Mouse (Mus musculus): ENCODE measurements at regions not wholly inside any gene's neighbourhood (a gene's known extent, or its start where the extent isn't known, plus 50 kb on each side); places are given as distances from the start of the nearest gene placed in this dataset.
A peak's percentile ranks its signal among the peaks of the same experiment; 100 is the strongest.

DNA sequence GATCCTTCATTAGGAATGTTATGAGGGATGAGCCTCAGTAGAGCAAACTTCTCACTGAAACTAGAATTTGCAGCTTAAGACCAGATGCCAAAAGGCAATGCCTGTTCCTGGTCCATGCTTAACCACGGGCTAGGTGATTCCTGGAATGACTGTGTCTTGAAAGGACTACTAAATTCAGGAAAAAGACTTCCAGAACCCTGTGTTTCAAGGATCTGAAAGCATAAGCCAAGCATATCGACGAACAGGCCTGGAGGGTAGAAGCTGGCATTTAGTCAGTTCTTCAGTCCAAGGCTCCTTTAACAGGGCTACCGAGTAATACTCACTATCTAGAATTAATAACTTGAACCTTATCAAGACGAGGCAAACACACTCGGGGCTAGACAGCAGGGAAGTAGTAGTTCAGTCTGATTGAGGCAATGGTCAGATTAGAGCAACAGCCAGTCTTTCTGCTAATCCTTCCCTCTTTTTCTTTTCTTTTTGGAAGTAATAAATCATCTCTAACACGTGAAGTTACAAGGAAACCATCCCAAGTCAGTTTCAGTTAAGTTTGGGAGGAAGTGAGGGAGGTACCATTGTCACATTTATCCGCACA, 134.9 kb upstream of the Bmp2 start:
- H3K4me2 ChIP-seq (ENCODE audit: low read depth, low read length) = no peak overlapping the region
- no peaks in the 10 kb centered on the region for H3K27me3 ChIP-seq (ENCODE audit: control insufficient read depth, insufficient read depth, low read length)
- no peaks in the 10 kb centered on the region for H3K36me3 ChIP-seq (ENCODE audit: control insufficient read depth, insufficient read depth, low read length)
- H3K27ac ChIP-seq (ENCODE audit: low read length) = no peak overlapping the region
- no peaks in the 10 kb centered on the region for H3K4me1 ChIP-seq (ENCODE audit: control insufficient read depth, insufficient read depth, low read length)
- H3K9me3 ChIP-seq (replicated peaks; ENCODE audit: control insufficient read depth, low read length) = no peaks in the 10 kb centered on the region
- no peak overlapping the region for H3K9ac ChIP-seq (ENCODE audit: low read length)
- ATAC-seq (ENCODE audit: insufficient read depth, low FRiP score) = no peak
- WGBS = 59% methylated on average over 8 of the region's 8 CpGs
- H3K4me3 ChIP-seq (replicated peaks; ENCODE audit: low read length) = no peak overlapping the region

DNA sequence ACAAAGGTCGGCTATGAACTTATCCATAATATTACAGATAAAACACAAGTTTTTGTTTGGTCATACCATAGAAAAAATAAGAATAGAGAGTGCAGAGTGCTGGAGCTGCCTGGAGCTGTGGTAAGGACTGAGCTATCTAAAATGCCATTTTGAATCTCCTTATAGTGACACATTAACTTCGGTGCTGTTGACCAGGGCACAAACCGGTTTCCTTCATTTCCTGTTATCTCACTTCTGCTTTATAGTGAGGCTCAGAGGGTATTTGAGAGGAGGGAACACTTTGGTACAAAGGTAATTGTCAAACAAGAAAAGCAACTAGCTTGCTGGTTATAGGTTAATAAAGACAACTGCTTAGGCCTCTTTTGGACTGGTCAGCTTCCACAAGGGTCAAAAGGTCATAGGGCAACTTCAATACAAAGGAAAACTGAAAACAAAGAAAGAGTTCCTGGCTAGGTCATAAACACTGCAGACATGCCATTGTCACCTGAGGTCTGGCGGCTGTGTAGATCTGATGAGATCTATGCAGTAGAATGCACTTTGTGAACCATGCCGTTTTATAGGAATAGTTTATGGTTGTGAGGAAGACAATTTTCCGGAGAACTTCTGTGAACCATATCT, 132.2 kb upstream of the Bmp2 start:
- H3K9me3 ChIP-seq (replicated peaks; ENCODE audit: control insufficient read depth, low read length) = no peaks in the 10 kb centered on the region
- H3K36me3 ChIP-seq (ENCODE audit: control insufficient read depth, insufficient read depth, low read length) = no peaks in the 10 kb centered on the region
- H3K27me3 ChIP-seq (ENCODE audit: control insufficient read depth, insufficient read depth, low read length) = no peaks in the 10 kb centered on the region
- H3K4me1 ChIP-seq (ENCODE audit: control insufficient read depth, insufficient read depth, low read length) = no peaks in the 10 kb centered on the region
- no peak overlapping the region for H3K9ac ChIP-seq (ENCODE audit: low read length)
- WGBS = 59% methylated on average over 6 of the region's 6 CpGs
- ATAC-seq (ENCODE audit: insufficient read depth, low FRiP score) = peak; percentile 85; the same call in 1 of the 2 replicates
- H3K4me3 ChIP-seq (replicated peaks; ENCODE audit: low read length) = no peak overlapping the region
- H3K4me2 ChIP-seq (ENCODE audit: low read depth, low read length) = no peak overlapping the region
- H3K27ac ChIP-seq (ENCODE audit: low read length) = 0 out of 2 replicates have a peak overlapping the region, but pooled peaks have one; percentile 10

DNA sequence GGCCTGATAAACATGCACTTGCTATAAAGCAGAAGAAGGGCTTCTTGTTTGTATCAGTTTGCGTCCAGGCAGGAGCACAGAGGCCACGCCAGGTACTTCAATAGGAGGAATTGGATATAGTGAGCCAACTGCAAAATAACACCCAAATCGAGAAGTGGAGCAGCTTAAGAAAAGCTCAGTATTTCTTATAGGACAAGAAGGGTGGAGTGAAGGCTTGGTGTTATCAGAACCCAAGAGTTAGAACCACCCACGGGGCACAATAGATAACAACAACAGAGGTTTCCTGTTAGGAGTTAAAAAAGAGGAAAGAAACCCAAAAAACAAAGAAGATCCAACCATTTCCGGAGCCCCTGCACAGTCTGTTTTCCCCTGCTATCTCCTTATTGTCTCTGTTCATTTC, 126.4 kb upstream of the Bmp2 start:
- Histone ChIP-seq H3K27ac (ENCODE audit: low read length) (no peak overlapping the region), H3K4me1 (ENCODE audit: control insufficient read depth, insufficient read depth, low read length) (no peaks in the 10 kb centered on the region), H3K4me3 (replicated peaks; ENCODE audit: low read length) (no peak overlapping the region), H3K9me3 (replicated peaks; ENCODE audit: control insufficient read depth, low read length) (no peaks in the 10 kb centered on the region), H3K4me2 (ENCODE audit: low read depth, low read length) (no peak overlapping the region), H3K27me3 (ENCODE audit: control insufficient read depth, insufficient read depth, low read length) (no peaks in the 10 kb centered on the region), H3K36me3 (ENCODE audit: control insufficient read depth, insufficient read depth, low read length) (no peaks in the 10 kb centered on the region), H3K9ac (ENCODE audit: low read length) (no peak overlapping the region)
- WGBS = 59% methylated on average over 5 of the region's 5 CpGs
- ATAC-seq (ENCODE audit: insufficient read depth, low FRiP score) = no peak

DNA sequence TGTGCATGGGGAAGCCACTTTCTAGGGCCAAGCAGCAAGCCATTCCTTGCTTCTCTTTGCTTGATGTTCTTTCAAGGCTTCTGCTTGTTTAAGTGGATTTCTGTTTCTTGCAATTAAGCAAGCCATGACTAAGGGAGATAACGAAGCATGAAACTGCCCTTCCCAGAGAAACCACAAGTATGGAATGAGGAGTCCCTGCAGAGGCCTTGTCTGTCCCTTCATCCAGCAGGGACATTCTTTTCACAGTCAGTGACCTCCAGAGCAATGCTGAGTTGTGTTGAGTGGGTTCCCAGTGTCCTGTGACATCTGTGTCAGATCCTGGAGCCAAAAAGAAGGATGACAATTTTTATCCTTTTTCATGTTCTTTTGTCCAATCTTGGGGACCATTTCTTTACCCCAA, 124.9 kb upstream of the Bmp2 start:
- H3K4me3 ChIP-seq (replicated peaks; ENCODE audit: low read length) = no peak overlapping the region
- H3K4me1 ChIP-seq (ENCODE audit: control insufficient read depth, insufficient read depth, low read length) = no peaks in the 10 kb centered on the region
- no peaks in the 10 kb centered on the region for H3K27me3 ChIP-seq (ENCODE audit: control insufficient read depth, insufficient read depth, low read length)
- no peak for ATAC-seq (ENCODE audit: insufficient read depth, low FRiP score)
- no peaks in the 10 kb centered on the region for H3K36me3 ChIP-seq (ENCODE audit: control insufficient read depth, insufficient read depth, low read length)
- WGBS = 86% methylated on average over 1 of the region's 1 CpGs
- H3K4me2 ChIP-seq (ENCODE audit: low read depth, low read length) = no peak overlapping the region
- no peak overlapping the region for H3K27ac ChIP-seq (ENCODE audit: low read length)
- H3K9ac ChIP-seq (ENCODE audit: low read length) = no peak overlapping the region
- H3K9me3 ChIP-seq (replicated peaks; ENCODE audit: control insufficient read depth, low read length) = no peaks in the 10 kb centered on the region

DNA sequence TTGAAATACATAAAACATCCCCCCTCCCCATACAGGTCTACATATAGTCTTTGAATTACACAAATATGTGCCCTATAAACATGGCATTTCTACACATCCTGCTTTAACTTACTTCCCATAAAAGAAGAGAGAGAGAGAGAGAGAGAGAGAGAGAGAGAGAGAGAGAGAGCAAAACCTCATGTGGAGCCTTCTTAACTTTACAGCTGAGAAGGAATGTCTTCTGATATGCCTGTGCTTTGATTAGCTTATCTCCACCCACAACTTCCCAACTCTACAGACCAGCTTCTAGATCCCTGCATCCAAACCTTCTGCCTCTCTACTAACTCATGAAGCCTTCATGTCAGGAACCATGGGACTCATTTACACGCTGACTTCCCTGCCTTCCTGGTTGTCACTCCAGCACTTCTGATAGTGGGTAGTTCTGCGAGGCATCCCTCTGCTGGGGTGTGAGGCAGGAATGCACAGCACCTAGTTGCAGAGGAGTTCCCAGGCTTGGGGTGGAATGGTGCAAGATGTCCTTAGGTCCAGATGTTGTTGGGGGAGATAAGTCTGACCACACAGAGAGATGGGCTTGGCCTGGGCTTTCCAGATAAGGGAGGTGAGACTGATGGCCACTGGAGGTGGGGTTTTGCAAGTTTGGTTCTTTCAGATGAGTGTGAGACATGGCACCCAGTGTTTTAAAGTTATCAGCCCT, 122.4 kb upstream of the Bmp2 start:
- ATAC-seq (ENCODE audit: insufficient read depth, low FRiP score) = no peak
- H3K9ac ChIP-seq (ENCODE audit: low read length) = no peak overlapping the region
- H3K36me3 ChIP-seq (ENCODE audit: control insufficient read depth, insufficient read depth, low read length) = no peaks in the 10 kb centered on the region
- H3K4me1 ChIP-seq (ENCODE audit: control insufficient read depth, insufficient read depth, low read length) = no peaks in the 10 kb centered on the region
- no peak overlapping the region for H3K4me2 ChIP-seq (ENCODE audit: low read depth, low read length)
- H3K27ac ChIP-seq (ENCODE audit: low read length) = no peak overlapping the region
- H3K9me3 ChIP-seq (replicated peaks; ENCODE audit: control insufficient read depth, low read length) = no peaks in the 10 kb centered on the region
- H3K4me3 ChIP-seq (replicated peaks; ENCODE audit: low read length) = no peak overlapping the region
- no peaks in the 10 kb centered on the region for H3K27me3 ChIP-seq (ENCODE audit: control insufficient read depth, insufficient read depth, low read length)
- WGBS = 52% methylated on average over 2 of the region's 2 CpGs

DNA sequence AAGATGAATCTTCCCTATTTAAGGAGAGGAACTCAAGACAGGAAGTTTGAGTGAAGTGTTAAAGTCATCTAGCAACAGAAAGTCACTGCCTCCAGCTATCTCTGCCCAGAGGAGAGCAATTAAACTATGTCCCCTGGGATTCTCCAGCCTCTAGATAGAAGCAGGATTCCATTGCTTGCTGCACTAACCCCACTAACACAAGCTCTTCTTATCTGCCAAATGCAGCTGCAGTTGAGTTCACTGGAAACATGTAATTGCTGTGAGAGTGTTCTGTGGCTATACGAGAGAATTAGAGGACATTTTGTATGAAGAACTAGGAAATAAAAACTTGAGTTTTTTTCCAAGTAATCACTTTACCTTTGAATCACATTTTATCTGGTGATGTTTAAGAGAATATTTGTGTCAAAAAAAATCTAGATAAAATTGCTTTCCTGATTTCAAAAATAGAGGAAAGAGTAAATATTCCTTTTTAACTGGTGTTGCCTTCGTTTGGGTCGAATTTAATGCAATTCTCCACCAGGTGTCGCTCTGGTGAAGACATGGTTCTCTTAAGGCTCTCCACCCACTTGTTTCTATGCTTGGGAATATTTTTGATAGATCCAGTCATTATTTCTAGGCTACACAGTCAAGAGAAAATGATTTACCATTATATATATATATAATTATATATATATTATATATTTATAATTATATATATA, 121.1 kb upstream of the Bmp2 start:
- H3K4me2 ChIP-seq (ENCODE audit: low read depth, low read length) = no peak overlapping the region
- H3K4me3 ChIP-seq (replicated peaks; ENCODE audit: low read length) = no peak overlapping the region
- WGBS = 51% methylated on average over 4 of the region's 4 CpGs
- no peak overlapping the region for H3K9ac ChIP-seq (ENCODE audit: low read length)
- no peak for ATAC-seq (ENCODE audit: insufficient read depth, low FRiP score)
- H3K36me3 ChIP-seq (ENCODE audit: control insufficient read depth, insufficient read depth, low read length) = no peaks in the 10 kb centered on the region
- H3K27ac ChIP-seq (ENCODE audit: low read length) = no peak overlapping the region
- H3K4me1 ChIP-seq (ENCODE audit: control insufficient read depth, insufficient read depth, low read length) = no peaks in the 10 kb centered on the region
- H3K27me3 ChIP-seq (ENCODE audit: control insufficient read depth, insufficient read depth, low read length) = no peaks in the 10 kb centered on the region
- no peaks in the 10 kb centered on the region for H3K9me3 ChIP-seq (replicated peaks; ENCODE audit: control insufficient read depth, low read length)

DNA sequence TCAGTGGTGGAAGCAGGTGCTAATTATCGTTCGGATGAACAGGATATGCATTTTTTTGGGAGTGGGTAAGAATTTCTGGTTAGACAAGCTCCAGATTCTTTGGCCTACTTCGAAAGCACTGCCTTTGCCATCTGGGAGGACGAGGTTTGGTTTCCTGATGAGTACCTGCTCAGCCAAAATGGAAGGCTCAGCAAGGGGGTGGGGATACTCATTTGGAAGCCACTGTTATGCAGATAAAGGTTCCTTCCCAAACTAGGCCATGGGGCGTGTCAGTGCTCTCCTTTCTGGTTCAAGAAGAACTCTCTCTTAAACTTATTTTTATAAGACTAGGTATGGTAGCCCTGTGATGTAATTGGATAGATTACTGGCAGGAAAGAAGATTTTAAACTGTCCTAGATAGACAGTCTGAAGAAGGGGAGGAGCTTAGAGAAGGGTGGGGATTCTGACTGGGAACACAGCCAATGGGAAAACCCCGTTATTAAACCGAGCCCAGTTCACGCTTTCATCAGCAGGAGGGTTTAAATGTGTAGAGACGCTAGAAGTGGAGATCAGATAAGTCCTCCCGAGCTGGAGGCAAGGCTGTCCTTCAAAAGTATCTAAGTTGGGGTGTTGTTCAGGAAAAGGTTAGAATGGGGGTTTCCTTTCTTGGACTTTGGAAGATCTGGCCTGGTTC, 119.7 kb upstream of the Bmp2 start:
- Histone ChIP-seq H3K27me3 (ENCODE audit: control insufficient read depth, insufficient read depth, low read length) (no peaks in the 10 kb centered on the region), H3K9me3 (replicated peaks; ENCODE audit: control insufficient read depth, low read length) (no peaks in the 10 kb centered on the region), H3K4me1 (ENCODE audit: control insufficient read depth, insufficient read depth, low read length) (no peaks in the 10 kb centered on the region), H3K4me2 (ENCODE audit: low read depth, low read length) (no peak overlapping the region), H3K9ac (ENCODE audit: low read length) (no peak overlapping the region), H3K27ac (ENCODE audit: low read length) (no peak overlapping the region), H3K36me3 (ENCODE audit: control insufficient read depth, insufficient read depth, low read length) (no peaks in the 10 kb centered on the region), H3K4me3 (replicated peaks; ENCODE audit: low read length) (no peak overlapping the region)
- WGBS = 85% methylated on average over 10 of the region's 10 CpGs
- no peak for ATAC-seq (ENCODE audit: insufficient read depth, low FRiP score)

DNA sequence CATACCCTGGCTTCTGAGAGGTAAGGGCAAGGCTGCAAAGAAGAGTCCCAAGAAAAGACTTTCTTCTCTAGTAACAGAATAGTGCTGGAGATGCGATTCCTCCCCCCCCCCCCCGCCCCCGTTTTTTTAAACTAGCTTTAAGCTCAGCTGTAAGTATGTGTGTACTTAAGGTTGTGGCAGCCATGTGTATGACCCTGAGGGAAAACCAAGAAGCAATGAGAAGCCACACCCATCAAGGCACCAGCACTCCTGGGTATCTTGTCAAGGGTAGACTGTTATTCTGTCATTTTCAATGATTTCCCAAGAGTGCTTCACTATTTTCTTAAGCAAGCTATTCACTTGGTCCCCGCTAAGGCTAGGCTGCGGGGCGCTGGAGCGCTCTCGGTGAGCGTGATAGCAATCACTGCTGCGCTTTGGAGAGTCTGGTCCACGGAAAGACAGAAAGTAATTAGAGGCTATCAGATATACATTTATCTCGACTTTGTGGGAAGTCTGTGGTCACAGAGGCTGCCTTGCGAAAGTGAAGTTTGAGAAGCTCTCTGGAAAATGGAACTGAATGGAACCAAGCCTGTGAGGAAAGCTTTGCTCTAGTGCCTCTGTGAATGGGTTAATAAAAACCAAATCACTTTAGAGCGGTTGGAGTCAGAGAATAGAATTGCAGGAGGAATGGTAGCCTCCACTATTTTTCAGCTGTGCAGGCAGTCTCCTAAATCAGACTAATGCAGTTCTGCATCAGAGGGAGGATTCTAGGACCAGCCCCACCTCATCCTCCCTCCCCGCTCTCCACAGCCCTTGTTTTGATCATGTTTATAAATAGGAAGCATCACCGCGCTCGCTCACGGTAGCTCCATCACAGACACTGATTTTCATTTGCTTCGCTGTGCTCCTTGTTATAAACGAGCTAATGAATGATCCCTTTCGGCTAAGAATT, 114.8 kb upstream of the Bmp2 start:
- H3K9me3 ChIP-seq (replicated peaks; ENCODE audit: control insufficient read depth, low read length) = no peaks in the 10 kb centered on the region
- WGBS = 59% methylated on average over 22 of the region's 22 CpGs
- no peak for ATAC-seq (ENCODE audit: insufficient read depth, low FRiP score)
- no peak overlapping the region for H3K4me3 ChIP-seq (replicated peaks; ENCODE audit: low read length)
- no peaks in the 10 kb centered on the region for H3K4me1 ChIP-seq (ENCODE audit: control insufficient read depth, insufficient read depth, low read length)
- H3K36me3 ChIP-seq (ENCODE audit: control insufficient read depth, insufficient read depth, low read length) = no peaks in the 10 kb centered on the region
- H3K4me2 ChIP-seq (ENCODE audit: low read depth, low read length) = peak overlapping the region; percentile 34
- H3K27me3 ChIP-seq (ENCODE audit: control insufficient read depth, insufficient read depth, low read length) = no peaks in the 10 kb centered on the region
- no peak overlapping the region for H3K27ac ChIP-seq (ENCODE audit: low read length)
- H3K9ac ChIP-seq (ENCODE audit: low read length) = no peak overlapping the region

Measured in stomach, embryonic 16.5 days (tissue).